Comparison of ENCODE assay signal across 8 mouse cellular contexts in genomic region chr19:26711268-26711667, GRCm38 (mm10).
DNase-seq lines count a peak whose midpoint lies in the region.

No protein-coding gene starts in this region.

- peak; percentile 37 for DNase-seq in adrenal gland, postnatal 10 days
- no peak for DNase-seq in adrenal gland, postnatal 36 days
- DNase-seq in kidney, postnatal 36 days = peak; percentile 14 to 62
- DNase-seq in kidney, adult 18-20 months = no peak
- peak; percentile 53 for DNase-seq in ES-CJ7 (ENCODE audit: low read depth, low spot score)
- DNase-seq in lung, postnatal 14 days = peak; percentile 55
- no peak for DNase-seq in ovary, postnatal 10 days (ENCODE audit: low spot score)
- no peak for DNase-seq in ovary, adult 18-20 months (ENCODE audit: low spot score)

Comparison
In these comparisons a context has a peak if more than half of its experiments do, and no peak if none do; other contexts are left out.
1. DNase-seq: peak in adrenal gland, postnatal 10 days (single experiment), kidney, postnatal 36 days (2 of 2), ES-CJ7 (single experiment) and lung, postnatal 14 days (single experiment); none in adrenal gland, postnatal 36 days (0 of 2), kidney, adult 18-20 months (single experiment), ovary, postnatal 10 days (single experiment) and ovary, adult 18-20 months (single experiment).